Mouse (Mus musculus): ENCODE data around the gene Tmem82. TPM values are rescaled to one million over a fixed set of nuclear protein-coding genes. Genes with fewer than 3 reads are reported as not detected.

The Tmem82 gene
- polyA plus RNA-seq, 1 experiment from 2014 or later: 0.74 TPM

DNA sequence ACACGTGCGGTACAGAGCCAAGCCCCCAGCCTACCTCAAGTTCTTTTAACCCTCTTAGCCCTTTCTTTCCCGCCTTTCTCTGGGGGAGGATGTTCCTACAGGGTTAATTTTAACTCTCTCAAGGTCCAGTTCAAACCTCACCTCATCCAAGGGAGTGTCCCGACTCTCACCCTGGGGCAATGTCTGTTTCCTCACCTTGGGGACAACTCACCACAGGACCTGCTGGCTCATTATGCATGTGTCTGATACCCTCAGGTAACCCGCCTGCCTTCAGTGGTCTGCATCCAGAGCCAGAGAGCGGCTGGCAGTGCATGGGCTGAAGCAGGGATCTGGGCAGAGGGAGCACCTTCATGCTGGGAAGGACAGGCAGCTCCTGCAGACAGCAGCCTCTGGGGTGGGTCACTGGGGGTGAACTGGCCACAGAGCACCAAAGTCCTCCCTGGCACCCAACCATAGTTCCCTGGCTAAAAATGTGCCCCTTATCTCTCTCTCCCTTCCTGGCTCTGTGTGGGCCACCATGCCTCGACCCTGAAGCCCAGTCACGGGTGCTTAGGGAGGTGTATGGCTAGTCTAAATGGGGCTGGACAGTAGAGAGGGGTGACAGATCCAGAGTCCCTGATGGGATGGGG is 21.6 kb downstream of the Tmem82 start:
- Histone ChIP-seq H3K27ac (no peak overlapping the region), H3K9me3 (no peaks in the 10 kb centered on the region), H3K4me3 (no peak overlapping the region), H3K27me3 (no peaks in the 10 kb centered on the region), H3K4me2 (no peak overlapping the region), H3K36me3 (peaks cover 37% of the 10 kb centered on the region), H3K4me1 (peaks cover 24% of the 10 kb centered on the region), H3K9ac (no peak overlapping the region)
- WGBS: 85% methylated on average over 8 of the region's 8 CpGs
- ATAC-seq (ENCODE audit: insufficient number of reproducible peaks, insufficient read depth, low FRiP score, low TSS enrichment, low read depth): no peak

DNA sequence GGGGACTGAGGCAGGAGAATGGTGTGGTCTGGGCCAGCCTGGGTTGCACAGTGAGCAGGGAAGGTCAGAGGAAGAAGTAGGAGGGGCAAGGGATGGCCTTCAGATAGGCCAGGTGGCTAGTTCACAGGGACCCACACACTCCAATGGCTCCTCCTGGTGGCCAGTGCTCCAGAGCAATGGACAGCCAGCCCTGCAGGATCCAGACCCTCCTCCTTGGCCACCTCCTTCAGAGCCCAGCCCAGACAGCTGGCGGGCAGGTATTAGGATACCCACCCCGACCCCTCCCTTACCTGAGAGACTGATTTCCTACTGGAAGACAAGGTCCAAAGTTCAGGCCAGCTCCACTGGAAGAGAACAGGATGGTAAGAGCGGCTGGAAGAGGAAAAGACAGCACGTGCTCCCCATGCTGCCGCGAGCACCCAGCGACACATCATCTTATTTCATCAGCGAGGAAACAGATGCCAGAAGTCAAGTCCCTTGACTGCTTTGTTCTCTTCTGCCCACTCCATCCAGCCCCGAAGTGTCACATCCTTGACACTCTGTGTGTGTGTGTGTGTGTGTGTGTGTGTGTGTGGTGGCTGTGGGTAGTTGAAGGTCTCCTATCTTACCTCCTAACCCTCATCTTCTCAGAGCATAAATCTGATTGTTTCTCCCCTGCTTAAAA is 22.7 kb downstream of the Tmem82 start:
- WGBS: 85% methylated on average over 9 of the region's 9 CpGs
- peaks cover 24% of the 10 kb centered on the region for H3K4me1 ChIP-seq
- no peak overlapping the region for H3K9ac ChIP-seq
- ATAC-seq (ENCODE audit: insufficient number of reproducible peaks, insufficient read depth, low FRiP score, low TSS enrichment, low read depth): no peak
- H3K36me3 ChIP-seq: peaks cover 47% of the 10 kb centered on the region
- no peak overlapping the region for H3K27ac ChIP-seq
- H3K9me3 ChIP-seq: no peaks in the 10 kb centered on the region
- no peak overlapping the region for H3K4me3 ChIP-seq
- no peak overlapping the region for H3K4me2 ChIP-seq
- H3K27me3 ChIP-seq: no peaks in the 10 kb centered on the region

DNA sequence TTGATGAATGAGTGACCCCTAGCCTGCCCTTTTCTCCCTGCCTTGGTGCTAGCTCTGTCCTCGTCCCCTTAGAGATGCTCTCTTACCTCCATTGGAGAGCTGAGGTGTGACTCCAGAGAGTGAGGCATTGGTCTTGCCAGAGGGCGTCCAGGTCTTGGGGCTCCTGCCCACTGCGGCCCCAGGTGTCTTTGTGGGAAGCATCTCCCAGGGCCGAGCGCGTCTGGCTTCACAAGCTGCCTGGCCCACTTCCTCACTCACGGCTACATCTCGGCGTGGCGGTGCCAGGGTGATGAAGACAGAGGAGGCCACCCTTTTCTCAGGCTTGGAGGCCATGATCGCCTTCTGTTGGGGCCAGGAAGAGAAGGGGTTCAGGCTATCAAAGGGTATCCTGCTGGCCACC is 23.3 kb downstream of the Tmem82 start:
- 95% methylated on average over 11 of the region's 11 CpGs for WGBS

DNA sequence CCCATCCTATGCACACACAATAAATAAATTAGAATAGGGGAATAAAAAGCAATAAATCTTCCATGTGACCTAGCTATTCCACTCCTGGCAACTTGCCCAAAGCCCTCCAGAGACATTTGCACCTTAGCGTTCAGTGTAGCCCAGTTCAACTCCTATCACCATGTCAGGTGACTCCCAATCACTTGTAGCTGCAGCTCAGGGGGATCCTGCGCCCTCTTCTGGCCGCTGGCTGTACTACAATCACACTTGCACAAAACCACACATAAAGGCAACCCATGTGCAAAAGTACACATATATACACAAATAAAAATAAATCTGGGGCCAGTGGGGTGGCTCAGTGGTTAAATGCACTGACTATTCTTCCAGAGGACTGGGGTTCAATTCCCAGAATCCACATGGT is 26.9 kb downstream of the Tmem82 start:
- 26% methylated on average over 3 of the region's 3 CpGs for WGBS
- no peaks in the 10 kb centered on the region for H3K9me3 ChIP-seq
- H3K36me3 ChIP-seq: peaks cover 85% of the 10 kb centered on the region
- no peaks in the 10 kb centered on the region for H3K4me1 ChIP-seq
- no peak overlapping the region for H3K9ac ChIP-seq
- no peak overlapping the region for H3K27ac ChIP-seq
- H3K27me3 ChIP-seq: no peaks in the 10 kb centered on the region
- no peak overlapping the region for H3K4me2 ChIP-seq
- H3K4me3 ChIP-seq: no peak overlapping the region
- ATAC-seq (ENCODE audit: insufficient number of reproducible peaks, insufficient read depth, low FRiP score, low TSS enrichment, low read depth): no peak

More for the DNA sequence above, 23.3 kb downstream of the Tmem82 start:
- Histone ChIP-seq H3K9me3 (no peaks in the 10 kb centered on the region), H3K27ac (no peak overlapping the region), H3K9ac (no peak overlapping the region), H3K27me3 (no peaks in the 10 kb centered on the region), H3K4me2 (no peak overlapping the region), H3K4me1 (peaks cover 20% of the 10 kb centered on the region), H3K36me3 (peaks cover 52% of the 10 kb centered on the region), H3K4me3 (no peak overlapping the region)
- ATAC-seq (ENCODE audit: insufficient number of reproducible peaks, insufficient read depth, low FRiP score, low TSS enrichment, low read depth): no peak

DNA sequence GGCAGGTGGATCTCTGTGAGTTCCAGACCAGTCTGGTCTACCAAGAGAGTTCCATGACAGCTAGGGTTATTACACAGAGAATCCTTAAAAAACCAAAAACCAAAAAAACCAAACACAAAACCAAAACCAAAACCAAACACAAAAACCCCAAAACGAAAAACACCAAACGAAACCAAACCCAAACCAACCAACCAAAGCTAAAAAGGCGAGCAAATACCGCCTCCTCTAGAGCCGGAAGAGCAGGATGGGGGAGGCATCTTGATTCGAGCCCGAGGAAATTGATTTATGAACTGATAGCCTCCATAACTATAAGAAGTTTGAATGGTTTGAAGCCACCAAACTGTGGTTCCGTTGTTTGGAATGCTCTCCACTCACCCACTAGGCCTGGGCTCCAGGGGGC is 34.5 kb downstream of the Tmem82 start:
- no peak for ATAC-seq (ENCODE audit: insufficient number of reproducible peaks, insufficient read depth, low FRiP score, low TSS enrichment, low read depth)
- Histone ChIP-seq H3K27ac (no peak overlapping the region), H3K27me3 (no peaks in the 10 kb centered on the region), H3K4me3 (no peak overlapping the region), H3K9ac (no peak overlapping the region), H3K9me3 (no peaks in the 10 kb centered on the region), H3K36me3 (peaks cover 85% of the 10 kb centered on the region), H3K4me1 (no peaks in the 10 kb centered on the region), H3K4me2 (no peak overlapping the region)
- 89% methylated on average over 8 of the region's 8 CpGs for WGBS

DNA sequence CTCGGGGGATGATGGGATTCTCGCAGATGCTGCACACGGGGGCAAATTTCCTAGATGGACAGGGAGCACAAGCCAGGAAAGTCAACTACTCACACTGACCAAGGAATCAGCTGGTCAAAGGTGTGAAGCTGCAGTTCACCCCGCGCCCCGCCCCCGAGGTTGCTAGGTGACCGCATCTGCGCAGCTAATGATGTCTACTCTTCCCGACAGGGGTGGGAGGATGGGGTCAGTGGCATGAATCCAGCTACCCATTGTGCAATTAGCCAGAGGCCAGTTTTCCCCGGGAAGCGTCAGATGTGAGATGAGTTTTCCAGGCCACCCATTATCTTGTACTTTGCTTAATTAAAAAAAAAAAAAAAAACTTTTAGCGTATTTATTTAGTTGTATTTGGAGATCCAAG is 37.4 kb downstream of the Tmem82 start:
- Histone ChIP-seq H3K4me1 (no peaks in the 10 kb centered on the region), H3K9ac (no peak overlapping the region), H3K27me3 (no peaks in the 10 kb centered on the region), H3K4me3 (no peak overlapping the region), H3K4me2 (no peak overlapping the region), H3K36me3 (peaks cover 88% of the 10 kb centered on the region), H3K27ac (no peak overlapping the region), H3K9me3 (no peaks in the 10 kb centered on the region)
- 91% methylated on average over 13 of the region's 13 CpGs for WGBS
- ATAC-seq (ENCODE audit: insufficient number of reproducible peaks, insufficient read depth, low FRiP score, low TSS enrichment, low read depth): no peak

DNA sequence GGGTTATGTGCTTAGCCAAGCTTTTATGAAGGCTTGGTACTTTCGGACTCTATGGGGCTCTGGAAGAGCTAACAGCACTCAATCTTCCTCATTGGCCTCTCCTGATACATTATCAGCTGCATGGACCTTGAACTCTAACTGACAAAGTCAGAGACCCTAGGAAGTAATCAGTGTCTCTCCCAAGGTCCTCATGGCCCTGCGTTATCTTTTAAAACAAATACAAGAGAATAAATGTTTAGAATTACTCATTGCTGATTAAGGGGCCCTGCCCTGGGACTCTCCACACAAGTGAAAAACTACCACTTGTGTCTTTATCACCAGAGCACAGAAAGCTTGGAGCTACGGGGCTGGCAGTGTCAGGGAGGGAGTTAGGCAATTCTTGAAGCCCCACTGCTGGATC is 39.6 kb downstream of the Tmem82 start:
- 89% methylated on average over 3 of the region's 3 CpGs for WGBS
- ATAC-seq (ENCODE audit: insufficient number of reproducible peaks, insufficient read depth, low FRiP score, low TSS enrichment, low read depth): no peak
- H3K9ac ChIP-seq: no peak overlapping the region

DNA sequence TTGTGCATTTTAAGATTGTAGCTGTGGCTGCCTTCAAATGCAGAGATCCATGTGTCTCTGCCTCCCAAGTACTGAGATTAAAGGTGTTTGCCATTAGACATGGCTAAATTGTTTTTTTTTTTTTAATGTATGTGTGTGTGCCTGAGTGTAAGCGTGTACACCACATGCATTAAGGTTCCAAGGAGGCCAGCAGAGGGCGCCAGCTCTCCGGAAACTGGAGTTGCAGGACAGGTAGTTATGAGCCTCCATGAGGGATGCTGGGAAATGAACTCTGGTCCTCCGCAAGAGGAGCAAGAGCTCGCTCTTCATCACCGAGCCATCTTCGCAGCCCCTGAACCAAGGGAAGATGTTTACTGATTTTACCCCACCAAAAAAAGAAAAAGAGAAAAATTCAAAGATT is 41.6 kb downstream of the Tmem82 start:
- H3K27me3 ChIP-seq: no peaks in the 10 kb centered on the region
- no peak overlapping the region for H3K9ac ChIP-seq
- peaks cover 5% of the 10 kb centered on the region for H3K4me1 ChIP-seq
- H3K9me3 ChIP-seq: no peaks in the 10 kb centered on the region
- H3K27ac ChIP-seq: no peak overlapping the region
- 92% methylated on average over 7 of the region's 7 CpGs for WGBS
- no peak overlapping the region for H3K4me2 ChIP-seq
- H3K36me3 ChIP-seq: peaks cover 53% of the 10 kb centered on the region
- H3K4me3 ChIP-seq: no peak overlapping the region
- ATAC-seq (ENCODE audit: insufficient number of reproducible peaks, insufficient read depth, low FRiP score, low TSS enrichment, low read depth): no peak

More for the DNA sequence above, 39.6 kb downstream of the Tmem82 start:
- Histone ChIP-seq H3K27me3 (no peaks in the 10 kb centered on the region), H3K4me2 (no peak overlapping the region), H3K36me3 (peaks cover 72% of the 10 kb centered on the region), H3K4me3 (no peak overlapping the region), H3K9me3 (no peaks in the 10 kb centered on the region), H3K4me1 (peaks cover 5% of the 10 kb centered on the region), H3K27ac (no peak overlapping the region)

DNA sequence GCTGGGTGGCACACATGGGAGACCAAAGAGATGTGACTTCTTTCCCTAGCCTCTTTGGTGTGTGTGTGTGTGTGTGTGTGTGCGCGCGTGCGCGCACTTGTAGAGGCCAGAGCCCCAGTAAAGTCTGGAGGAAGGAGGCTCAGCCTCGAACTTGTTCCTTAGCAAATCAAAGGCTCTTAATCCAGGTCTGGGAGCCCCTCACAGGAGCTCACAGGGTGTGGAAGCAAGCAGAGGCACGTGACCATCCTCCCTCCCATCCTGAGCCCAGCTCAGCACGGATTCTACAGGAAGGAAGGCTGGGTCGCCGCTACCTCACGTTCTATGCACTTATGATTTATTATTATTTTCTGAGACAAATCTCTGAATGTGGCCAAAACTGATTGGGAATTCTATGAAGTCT is 42.0 kb downstream of the Tmem82 start:
- Histone ChIP-seq H3K4me1 (peaks cover 5% of the 10 kb centered on the region), H3K9me3 (no peaks in the 10 kb centered on the region), H3K27me3 (no peaks in the 10 kb centered on the region), H3K27ac (no peak overlapping the region), H3K36me3 (peaks cover 51% of the 10 kb centered on the region), H3K4me2 (no peak overlapping the region), H3K4me3 (no peak overlapping the region), H3K9ac (no peak overlapping the region)
- 80% methylated on average over 11 of the region's 11 CpGs for WGBS
- no peak for ATAC-seq (ENCODE audit: insufficient number of reproducible peaks, insufficient read depth, low FRiP score, low TSS enrichment, low read depth)

DNA sequence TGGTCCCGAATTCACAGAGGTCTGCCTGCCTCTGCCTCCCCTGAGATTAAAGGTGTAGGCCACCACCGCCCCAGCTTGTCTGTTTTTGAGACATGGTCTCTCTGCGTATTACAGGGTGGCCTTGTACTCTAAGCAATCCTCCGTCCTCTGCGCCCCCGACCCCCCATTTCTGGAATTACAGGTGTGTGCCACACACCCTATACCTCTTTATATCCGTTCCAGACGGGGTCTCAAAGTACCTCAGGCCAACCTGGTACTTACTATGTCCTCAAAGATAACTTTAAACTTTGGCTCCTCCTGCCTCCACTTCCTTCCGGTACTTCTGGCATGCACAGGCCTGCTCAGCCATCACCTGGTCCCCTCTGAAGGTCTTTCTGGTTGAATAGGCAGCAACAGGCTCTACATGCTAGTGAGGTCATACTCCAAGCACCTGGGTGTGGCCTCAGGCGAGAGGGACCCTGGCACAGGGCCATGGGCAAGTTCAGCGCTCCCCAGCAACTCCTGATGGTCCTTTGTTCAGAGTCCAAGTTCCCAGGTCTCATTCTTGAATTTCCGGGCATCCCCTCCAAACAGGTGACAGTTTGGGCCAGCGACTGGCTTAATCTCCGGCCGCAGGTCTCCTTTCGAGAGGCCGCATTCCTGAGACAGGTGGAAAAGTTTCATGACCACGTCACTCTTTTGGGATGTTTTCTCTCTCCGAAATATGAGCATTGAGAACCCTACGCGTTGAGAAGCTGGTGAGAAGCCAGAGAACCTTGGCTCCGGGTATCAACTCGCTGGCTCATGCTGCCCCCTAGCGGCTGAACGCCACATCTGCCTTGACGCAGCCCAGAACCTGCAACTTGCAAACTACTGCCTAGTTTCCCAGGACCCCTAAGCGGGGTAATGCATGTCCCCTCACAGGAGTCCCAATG is 43.4 kb downstream of the Tmem82 start:
- Histone ChIP-seq H3K9ac (no peak overlapping the region), H3K27me3 (no peaks in the 10 kb centered on the region), H3K9me3 (no peaks in the 10 kb centered on the region), H3K27ac (no peak overlapping the region; the same call in 1 of the 2 replicates), H3K4me1 (peaks cover 5% of the 10 kb centered on the region), H3K4me2 (peak overlapping the region; percentile 40), H3K4me3 (no peak overlapping the region), H3K36me3 (peaks cover 37% of the 10 kb centered on the region)
- ATAC-seq (ENCODE audit: insufficient number of reproducible peaks, insufficient read depth, low FRiP score, low TSS enrichment, low read depth): peak; percentile 15; the same call in 1 of the 2 replicates
- WGBS: 38% methylated on average over 27 of the region's 27 CpGs

DNA sequence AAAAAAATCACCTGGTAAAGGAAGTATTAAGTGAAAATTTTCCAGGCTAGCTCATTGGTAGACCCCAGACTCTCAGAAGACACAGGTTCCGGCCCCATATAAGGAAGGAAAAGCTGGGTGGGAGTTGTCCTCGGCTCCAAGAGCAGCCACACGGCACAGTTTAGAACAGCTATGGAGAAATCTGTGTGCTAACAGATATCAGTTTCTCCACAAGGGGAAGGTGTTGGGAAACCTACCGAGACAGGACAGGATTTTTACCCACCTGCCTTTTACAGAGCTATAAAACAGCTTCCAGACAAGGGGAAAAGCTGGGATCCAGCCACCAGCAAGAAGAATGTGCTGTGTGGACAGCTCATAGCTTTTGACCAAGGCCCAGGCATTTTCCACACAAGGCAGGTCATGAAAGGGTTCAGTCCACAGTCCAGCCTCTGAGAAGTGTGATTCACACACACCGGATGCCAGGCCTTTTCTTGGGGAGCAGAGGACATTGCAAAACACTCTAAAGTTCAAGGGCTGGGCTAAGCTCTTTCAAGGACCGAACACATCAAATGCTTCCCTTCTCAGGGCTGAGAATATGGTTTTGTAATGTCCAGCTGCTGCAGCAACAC is 45.0 kb downstream of the Tmem82 start:
- Histone ChIP-seq H3K4me3 (no peak overlapping the region), H3K9me3 (no peaks in the 10 kb centered on the region), H3K9ac (peak overlapping the region; percentile 21; the same call in 1 of the 2 replicates), H3K4me2 (no peak overlapping the region), H3K36me3 (peaks cover 21% of the 10 kb centered on the region), H3K27ac (no peak overlapping the region), H3K4me1 (peaks cover 5% of the 10 kb centered on the region), H3K27me3 (no peaks in the 10 kb centered on the region)
- WGBS: 60% methylated on average over 6 of the region's 6 CpGs
- no peak for ATAC-seq (ENCODE audit: insufficient number of reproducible peaks, insufficient read depth, low FRiP score, low TSS enrichment, low read depth)
